In genomic region chr19:10426312-10426711, GRCm38 (mm10) we compare ENCODE assay signal across 11 mouse cellular contexts. TPM values are rescaled to one million over a fixed set of nuclear protein-coding genes. Genes with fewer than 3 reads are reported as not detected.
A peak's percentile ranks its signal among the peaks of the same experiment; 100 is the strongest.
DNase-seq lines count a peak whose midpoint lies in the region; ATAC-seq lines count a peak whose summit lies in the region.
"Had no signal": no experiment of that assay in that cellular context is flagged by ENCODE, and none has a peak within 500 bp of the region (broad histone marks: within the 10 kb centered on the region; RNA-seq: fewer than 3 reads in every experiment).

No protein-coding gene starts in this region.

- peak overlapping the region; percentile 62; the same call in 1 of the 2 replicates for H3K27ac ChIP-seq in kidney, embryonic 14.5 days (ENCODE audit: low read depth, low read length)
- H3K27ac ChIP-seq in neural tube, embryonic 12.5 days = no peak overlapping the region
- peak overlapping the region; percentile 71 for H3K27ac ChIP-seq in intestine, embryonic 16.5 days (ENCODE audit: low read length)
- H3K27ac ChIP-seq: heart, embryonic 13.5 days; stomach, embryonic 15.5 days had no signal

- no peaks in the 10 kb centered on the region for H3K36me3 ChIP-seq in kidney, embryonic 14.5 days (ENCODE audit: control insufficient read depth, insufficient read depth, low read length)
- no peaks in the 10 kb centered on the region for H3K36me3 ChIP-seq in neural tube, embryonic 12.5 days
- no peaks in the 10 kb centered on the region for H3K36me3 ChIP-seq in intestine, embryonic 16.5 days (ENCODE audit: control insufficient read depth, insufficient read depth, low read length)
- H3K36me3 ChIP-seq: heart, embryonic 13.5 days; stomach, embryonic 15.5 days had no signal

- 16% methylated on average over 25 of the region's 25 CpGs for WGBS in kidney, embryonic 14.5 days
- WGBS in neural tube, embryonic 12.5 days = 35% methylated on average over 25 of the region's 25 CpGs
- 38% methylated on average over 25 of the region's 25 CpGs for WGBS in intestine, embryonic 16.5 days

- H3K4me3 ChIP-seq in kidney, embryonic 14.5 days (ENCODE audit: low read length) = no peak overlapping the region
- no peak overlapping the region for H3K4me3 ChIP-seq in neural tube, embryonic 12.5 days
- no peak overlapping the region for H3K4me3 ChIP-seq in intestine, embryonic 16.5 days (ENCODE audit: low read length)
- H3K4me3 ChIP-seq: heart, embryonic 13.5 days; stomach, embryonic 15.5 days had no signal

- peak overlapping the region; percentile 40 for H3K9ac ChIP-seq in kidney, embryonic 14.5 days (ENCODE audit: low read depth, low read length)
- H3K9ac ChIP-seq in neural tube, embryonic 12.5 days = peak overlapping the region; percentile 26; the same call in 1 of the 2 replicates
- peak overlapping the region; percentile 51; the same call in 1 of the 2 replicates for H3K9ac ChIP-seq in intestine, embryonic 16.5 days (ENCODE audit: low read depth, low read length)
- H3K9ac ChIP-seq: heart, embryonic 13.5 days; stomach, embryonic 15.5 days had no signal

- peak overlapping the region; percentile 32 for H3K4me2 ChIP-seq in kidney, embryonic 14.5 days (replicated peaks; ENCODE audit: low read depth, low read length)
- H3K4me2 ChIP-seq in neural tube, embryonic 12.5 days (replicated peaks) = peak overlapping the region; percentile 39
- no peak overlapping the region for H3K4me2 ChIP-seq in intestine, embryonic 16.5 days (ENCODE audit: low read depth, low read length)
- H3K4me2 ChIP-seq: heart, embryonic 13.5 days; stomach, embryonic 15.5 days had no signal

- 0 out of 2 replicates have a peak, but pooled peaks cover 5% of the 10 kb centered on the region for H3K27me3 ChIP-seq in kidney, embryonic 14.5 days (ENCODE audit: control insufficient read depth, insufficient read depth, low read length)
- peaks cover 12% of the 10 kb centered on the region for H3K27me3 ChIP-seq in neural tube, embryonic 12.5 days (replicated peaks)
- no peaks in the 10 kb centered on the region; the same call in 1 of the 2 replicates for H3K27me3 ChIP-seq in intestine, embryonic 16.5 days (replicated peaks; ENCODE audit: control insufficient read depth, insufficient read depth, low read length)

- DNase-seq in kidney, adult 8-10 months = no peak
- DNase-seq in neural tube, embryonic 10.5 days (ENCODE audit: extremely low spot score, low spot score) = no peak
- no peak for DNase-seq in embryo, embryonic 10 days (ENCODE audit: low spot score)
- no peak for DNase-seq in frontal cortex, postnatal 36 days (ENCODE audit: low spot score in 2 of 2)
- DNase-seq: adrenal gland, postnatal 10 days had no signal

- peak; percentile 28 for ATAC-seq in kidney, embryonic 14.5 days (ENCODE audit: low FRiP score, low TSS enrichment)
- ATAC-seq in neural tube, embryonic 12.5 days (ENCODE audit: low FRiP score, low read depth) = no peak
- no peak for ATAC-seq in intestine, embryonic 16.5 days

- no peaks in the 10 kb centered on the region for H3K9me3 ChIP-seq in kidney, embryonic 14.5 days (ENCODE audit: control insufficient read depth, low read length)
- no peaks in the 10 kb centered on the region for H3K9me3 ChIP-seq in neural tube, embryonic 12.5 days
- H3K9me3 ChIP-seq in intestine, embryonic 16.5 days (ENCODE audit: control insufficient read depth, low read length) = no peaks in the 10 kb centered on the region
- H3K9me3 ChIP-seq: heart, embryonic 13.5 days; stomach, embryonic 15.5 days had no signal

- peaks cover 59% of the 10 kb centered on the region for H3K4me1 ChIP-seq in kidney, embryonic 14.5 days (ENCODE audit: control insufficient read depth, insufficient read depth, low read length)
- H3K4me1 ChIP-seq in neural tube, embryonic 12.5 days = peaks cover 54% of the 10 kb centered on the region
- peaks cover 58% of the 10 kb centered on the region for H3K4me1 ChIP-seq in intestine, embryonic 16.5 days (ENCODE audit: control insufficient read depth, insufficient read depth, low read length)

RNA-seq across cellular contexts. Expression of gene Lrrc10b, which starts 31.0 kb away (rescaled TPM):
- 0.91 and 1.0 TPM in 2 replicates for polyA plus RNA-seq in kidney, embryonic 14.5 days (2014; fragmentation: Nextera tagmentation; extraction: Ambion mirVana)
- 0.61 and 0.64 TPM in 2 replicates for polyA plus RNA-seq in neural tube, embryonic 12.5 days (2016; fragmentation: Nextera tagmentation; extraction: Ambion mirVana)
- polyA plus RNA-seq in intestine, embryonic 16.5 days (2015; fragmentation: Nextera tagmentation; extraction: Ambion mirVana) = 0.18 and 0.55 TPM in 2 replicates
- polyA plus RNA-seq: liver, embryonic 16.5 days had no signal

RNA-seq across cellular contexts. Expression of gene Syt7, which starts 37.4 kb away (rescaled TPM):
- 2.1 and 2.3 TPM in 2 replicates for polyA plus RNA-seq in kidney, embryonic 14.5 days (2014; fragmentation: Nextera tagmentation; extraction: Ambion mirVana)
- polyA plus RNA-seq in neural tube, embryonic 12.5 days (2016; fragmentation: Nextera tagmentation; extraction: Ambion mirVana) = 4.8 and 5.4 TPM in 2 replicates
- polyA plus RNA-seq in intestine, embryonic 16.5 days (2015; fragmentation: Nextera tagmentation; extraction: Ambion mirVana) = 0.94 and 1.3 TPM in 2 replicates

RNA-seq across cellular contexts. Expression of gene Ppp1r32, which starts 56.4 kb away (rescaled TPM):
- not detected in 2 replicates for polyA plus RNA-seq in kidney, embryonic 14.5 days (2014; fragmentation: Nextera tagmentation; extraction: Ambion mirVana)
- 0.51 TPM in 1 of 2 replicates, not detected in the other for polyA plus RNA-seq in neural tube, embryonic 12.5 days (2016; fragmentation: Nextera tagmentation; extraction: Ambion mirVana)
- 2.0 and 3.4 TPM in 2 replicates for polyA plus RNA-seq in intestine, embryonic 16.5 days (2015; fragmentation: Nextera tagmentation; extraction: Ambion mirVana)
- polyA plus RNA-seq: liver, embryonic 16.5 days had no signal
